Mouse (Mus musculus) intestine, embryonic 14.5 days (tissue): ENCODE measurements around the gene Atp5k. TPM values are rescaled to one million over a fixed set of nuclear protein-coding genes. Genes with fewer than 3 reads are reported as not detected.

Source experiments
- ATAC-seq: fragments of 200-750 bp; cut with Nextera tagmentation; replicated peaks from 2 replicates; pipeline ENCODE4 v1.8.0; 2017; ENCODE audit warnings: low read depth, moderate number of reproducible peaks, moderate TSS enrichment, moderate library complexity; ENCODE audit not compliant: low FRiP score, low TSS enrichment
- DNase-seq: peaks from one replicate; pipeline ENCODE4 v3.0.0-alpha.2; 2018; ENCODE audit warnings: low spot score
- H3K27ac ChIP-seq: fragments of 300-500 bp; sonication (generic); 2 replicates; pipeline ENCODE4 v1.5.1; 2014; ENCODE audit warnings: low read depth, mild to moderate bottlenecking, control low read depth
- H3K27me3 ChIP-seq: fragments of 300-500 bp; sonication (generic); replicated peaks from 2 replicates; pipeline ENCODE4 v1.6.1; 2014; ENCODE audit warnings: low read length, control low read depth; ENCODE audit not compliant: control insufficient read depth, insufficient read depth
- H3K36me3 ChIP-seq: fragments of 300-500 bp; sonication (generic); 2 replicates; pipeline ENCODE4 v1.6.1; 2014; ENCODE audit warnings: low read length, control low read depth; ENCODE audit not compliant: control insufficient read depth, insufficient read depth
- H3K4me1 ChIP-seq: fragments of 300-500 bp; sonication (generic); replicated peaks from 2 replicates; pipeline ENCODE4 v1.6.1; 2014; ENCODE audit warnings: low read length, control low read depth, mixed read lengths; ENCODE audit not compliant: control insufficient read depth, insufficient read depth
- H3K4me2 ChIP-seq: fragments of 300-500 bp; sonication (generic); 2 replicates; pipeline ENCODE4 v1.6.1; 2014; ENCODE audit warnings: low read length
- H3K4me3 ChIP-seq: fragments of 300-500 bp; sonication (generic); 2 replicates; pipeline ENCODE4 v1.5.1; 2014; ENCODE audit warnings: low read depth, low read length, control low read depth, mixed read lengths
- H3K9ac ChIP-seq: fragments of 300-500 bp; sonication (generic); 2 replicates; pipeline ENCODE4 v1.6.1; 2014; ENCODE audit warnings: mild to moderate bottlenecking, low read length
- H3K9me3 ChIP-seq: fragments of 300-500 bp; sonication (generic); 2 replicates; pipeline ENCODE4 v1.6.1; 2016; ENCODE audit warnings: low read length, control low read depth; ENCODE audit not compliant: control insufficient read depth
- WGBS: fragments of 180-500 bp; shearing (Covaris S2); extraction: QIAGEN DNeasy Blood & Tissue Kit; methylation state at CpG from one replicate; pipeline ENCODE4 v1.1.7; 2014; 5-methylcytosine and 5-hydroxymethylcytosine counted together
- polyA plus RNA-seq: library from polyadenylated mRNA; unstranded; fragments of >200 nt; fragmentation: Nextera tagmentation; extraction: Ambion mirVana; gene quantifications from 2 replicates; pipeline ENCODE4 v1.2.1, GENCODE M21; 2014

Gene Atp5k
- polyA plus RNA-seq, 1 experiment from 2014 or later = 522 TPM

DNA sequence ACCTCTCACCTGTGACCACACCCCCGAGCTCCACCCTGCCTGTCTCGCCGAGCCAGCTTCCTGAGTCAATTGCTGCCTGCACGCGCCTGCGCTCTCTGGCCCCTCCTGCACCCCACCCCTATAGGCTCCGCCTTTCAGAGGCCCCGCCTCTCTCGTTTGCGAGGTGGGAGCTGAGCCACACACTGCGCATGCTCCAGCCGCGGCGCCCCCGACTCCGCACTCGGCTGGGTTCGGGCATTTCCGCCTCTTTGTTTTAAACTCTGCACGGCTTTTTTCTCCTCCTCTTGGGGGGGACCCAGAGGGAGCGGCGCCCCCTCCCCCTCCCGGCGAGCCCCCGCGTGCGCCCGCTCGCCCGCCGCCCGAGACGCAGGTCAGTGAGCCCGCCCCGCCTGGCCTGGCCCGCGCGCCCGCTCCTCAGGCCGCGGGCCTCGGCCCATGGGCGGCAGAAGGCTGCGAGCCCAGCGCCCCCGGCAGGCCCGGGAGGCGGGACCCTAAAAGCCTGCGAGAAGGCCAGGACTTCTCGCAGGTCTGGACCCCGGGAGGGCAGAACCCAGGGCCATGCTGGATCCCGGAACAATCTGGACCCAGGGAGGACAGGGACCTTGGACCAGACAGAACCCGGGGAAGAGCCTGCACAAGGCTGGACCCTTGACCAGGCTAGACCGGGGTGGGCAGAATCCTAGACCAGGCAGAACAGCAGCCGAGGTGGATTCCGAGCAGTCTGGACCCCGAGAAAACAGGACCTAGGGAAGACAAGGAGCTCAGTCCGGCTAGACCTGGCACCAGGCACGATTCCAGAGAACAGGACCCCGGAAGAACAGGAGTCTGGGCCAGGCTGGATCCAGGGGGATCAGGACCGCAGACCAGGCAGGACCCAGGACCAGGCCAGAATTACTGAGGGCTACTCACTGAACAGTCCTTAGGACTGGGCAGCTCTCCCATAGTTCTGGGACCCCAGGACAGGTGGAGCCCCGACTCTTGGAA lies 27.1 kb upstream of the Atp5k start, which contains the start of gene Pcgf3:
Gene Pcgf3 (plus strand): TSS at position 151 of the 984 bp plus-strand sequence.
- no peaks in the 10 kb centered on the region for H3K27me3 ChIP-seq
- H3K9me3 ChIP-seq = no peaks in the 10 kb centered on the region
- H3K36me3 ChIP-seq = 0 out of 2 replicates have a peak, but pooled peaks cover 4% of the 10 kb centered on the region
- H3K27ac ChIP-seq = peak within 1 kb of the TSS; percentile 82
- ATAC-seq (peak; percentile 95), DNase-seq (peak; percentile 97)
- WGBS = under 1% methylated on average over 49 of the region's 62 CpGs
- peak within 1 kb of the TSS; percentile 82 for H3K4me2 ChIP-seq
- peak within 1 kb of the TSS; percentile 93 for H3K4me3 ChIP-seq
- peak within 1 kb of the TSS; percentile 97 for H3K9ac ChIP-seq
- peaks cover 23% of the 10 kb centered on the region for H3K4me1 ChIP-seq

GRCm38 (mm10) chr5:108460461-108460860 lies 26.2 kb upstream of the Atp5k start:
- Histone ChIP-seq H3K9me3 (no peaks in the 10 kb centered on the region), H3K27ac (no peak overlapping the region), H3K4me3 (peak overlapping the region; percentile 93), H3K4me1 (peaks cover 18% of the 10 kb centered on the region), H3K9ac (peak overlapping the region; percentile 97), H3K27me3 (no peaks in the 10 kb centered on the region), H3K36me3 (0 out of 2 replicates have a peak, but pooled peaks cover 4% of the 10 kb centered on the region), H3K4me2 (peak overlapping the region; percentile 82)
- WGBS = 39% methylated on average over 6 of the region's 6 CpGs
- DNase-seq (peak; percentile 50), ATAC-seq (peak; percentile 3; the same call in 1 of the 2 replicates)

DNA sequence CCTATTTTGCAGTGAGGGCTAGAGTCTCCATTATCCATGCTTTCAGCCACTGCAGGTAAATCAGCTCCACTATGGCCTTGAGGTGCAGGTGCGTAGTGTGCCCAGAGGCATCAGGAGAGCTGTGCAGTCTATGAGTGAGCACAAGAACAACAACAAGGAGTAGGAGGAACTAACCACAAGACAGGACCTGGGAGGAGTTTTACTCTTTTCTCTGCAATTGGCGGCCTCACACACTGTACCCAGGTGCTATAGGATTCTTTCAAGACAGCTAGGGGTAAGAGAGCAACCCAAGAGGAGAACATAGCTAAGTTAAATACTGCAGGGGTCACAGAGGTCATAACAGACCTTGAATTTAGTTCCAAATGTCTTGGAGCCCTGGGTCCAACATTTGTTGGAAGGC lies 24.5 kb upstream of the Atp5k start:
- no peak for DNase-seq
- Histone ChIP-seq H3K9ac (no peak overlapping the region), H3K4me3 (no peak overlapping the region), H3K4me1 (peaks cover 15% of the 10 kb centered on the region), H3K9me3 (no peaks in the 10 kb centered on the region), H3K4me2 (no peak overlapping the region), H3K27me3 (no peaks in the 10 kb centered on the region), H3K27ac (no peak overlapping the region), H3K36me3 (no peaks in the 10 kb centered on the region)
- ATAC-seq = no peak
- 80% methylated on average over 2 of the region's 2 CpGs for WGBS

DNA sequence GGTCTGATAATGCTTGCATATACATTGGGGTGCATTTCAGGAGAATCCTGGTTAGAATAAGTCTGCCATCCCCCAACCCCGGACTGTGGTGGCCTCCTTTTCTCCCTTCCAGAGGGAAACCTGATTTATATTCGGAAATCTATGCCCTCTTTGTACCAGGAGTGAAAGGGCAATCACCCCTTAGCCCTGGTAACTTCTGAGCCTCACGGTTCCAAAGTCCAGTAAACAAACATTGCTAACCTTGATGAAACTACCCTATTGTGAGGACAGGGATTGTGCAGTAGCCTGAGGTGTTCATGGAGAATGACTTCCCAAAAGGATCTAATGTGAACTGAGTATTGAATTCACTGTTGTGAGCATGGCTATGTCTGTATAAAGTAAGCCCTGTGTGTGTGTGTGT lies 19.8 kb upstream of the Atp5k start:
- ATAC-seq (no peak), DNase-seq (no peak)
- WGBS = 31% methylated on average over 3 of the region's 3 CpGs
- H3K27ac ChIP-seq = no peak overlapping the region
- H3K36me3 ChIP-seq = no peaks in the 10 kb centered on the region
- H3K4me1 ChIP-seq = no peaks in the 10 kb centered on the region
- no peaks in the 10 kb centered on the region for H3K27me3 ChIP-seq
- H3K9me3 ChIP-seq = no peaks in the 10 kb centered on the region
- no peak overlapping the region for H3K4me2 ChIP-seq
- H3K9ac ChIP-seq = no peak overlapping the region
- no peak overlapping the region for H3K4me3 ChIP-seq

DNA sequence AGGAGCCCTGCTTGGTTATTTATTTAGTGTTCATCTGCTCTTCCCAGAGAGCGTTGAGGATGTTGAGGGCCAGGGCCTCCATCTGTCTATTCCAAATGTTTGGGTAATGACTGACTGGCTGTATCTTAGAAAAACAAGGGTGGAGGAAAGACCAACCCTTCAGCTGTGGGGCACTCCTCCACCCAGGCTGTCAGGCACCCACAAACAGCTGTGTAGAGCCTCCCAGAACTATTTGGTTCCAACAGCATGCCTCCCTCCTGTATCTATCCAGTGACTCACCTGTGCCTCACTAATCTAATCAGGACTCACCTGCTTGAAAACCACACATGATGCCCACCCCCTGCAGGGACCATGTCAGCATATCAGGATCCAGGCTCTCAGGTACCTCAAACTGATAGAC lies 18.2 kb upstream of the Atp5k start:
- no peaks in the 10 kb centered on the region for H3K36me3 ChIP-seq
- 74% methylated on average over 1 of the region's 1 CpGs for WGBS
- no peak overlapping the region for H3K9ac ChIP-seq
- DNase-seq = no peak
- no peak overlapping the region for H3K27ac ChIP-seq
- no peak overlapping the region for H3K4me2 ChIP-seq
- no peak for ATAC-seq
- no peaks in the 10 kb centered on the region for H3K9me3 ChIP-seq
- H3K4me1 ChIP-seq = no peaks in the 10 kb centered on the region
- no peaks in the 10 kb centered on the region for H3K27me3 ChIP-seq
- H3K4me3 ChIP-seq = no peak overlapping the region

DNA sequence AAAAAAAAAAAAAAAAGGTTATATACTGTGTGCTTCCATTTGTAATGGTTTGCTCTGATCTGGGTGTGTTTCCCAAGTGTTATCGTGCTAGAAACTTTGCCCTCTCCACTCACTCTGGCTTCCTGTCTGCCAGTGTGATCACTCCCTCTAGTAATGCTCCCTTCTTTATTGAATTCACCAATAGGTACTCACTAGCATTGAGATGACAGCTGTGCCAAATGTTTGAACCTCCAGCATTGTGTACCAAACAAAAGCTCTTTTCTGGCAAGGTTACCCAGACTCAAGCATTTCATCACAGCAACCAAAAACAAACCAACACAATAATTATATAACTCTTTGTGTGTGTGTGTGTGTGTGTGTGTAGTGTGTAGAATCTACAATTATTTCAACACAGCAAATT lies 17.4 kb upstream of the Atp5k start:
- Histone ChIP-seq H3K27ac (no peak overlapping the region), H3K36me3 (no peaks in the 10 kb centered on the region), H3K9ac (no peak overlapping the region), H3K4me3 (no peak overlapping the region), H3K27me3 (no peaks in the 10 kb centered on the region), H3K9me3 (no peaks in the 10 kb centered on the region), H3K4me2 (no peak overlapping the region), H3K4me1 (no peaks in the 10 kb centered on the region)
- no peak for DNase-seq
- ATAC-seq = no peak
- WGBS = 71% methylated on average over 1 of the region's 1 CpGs

DNA sequence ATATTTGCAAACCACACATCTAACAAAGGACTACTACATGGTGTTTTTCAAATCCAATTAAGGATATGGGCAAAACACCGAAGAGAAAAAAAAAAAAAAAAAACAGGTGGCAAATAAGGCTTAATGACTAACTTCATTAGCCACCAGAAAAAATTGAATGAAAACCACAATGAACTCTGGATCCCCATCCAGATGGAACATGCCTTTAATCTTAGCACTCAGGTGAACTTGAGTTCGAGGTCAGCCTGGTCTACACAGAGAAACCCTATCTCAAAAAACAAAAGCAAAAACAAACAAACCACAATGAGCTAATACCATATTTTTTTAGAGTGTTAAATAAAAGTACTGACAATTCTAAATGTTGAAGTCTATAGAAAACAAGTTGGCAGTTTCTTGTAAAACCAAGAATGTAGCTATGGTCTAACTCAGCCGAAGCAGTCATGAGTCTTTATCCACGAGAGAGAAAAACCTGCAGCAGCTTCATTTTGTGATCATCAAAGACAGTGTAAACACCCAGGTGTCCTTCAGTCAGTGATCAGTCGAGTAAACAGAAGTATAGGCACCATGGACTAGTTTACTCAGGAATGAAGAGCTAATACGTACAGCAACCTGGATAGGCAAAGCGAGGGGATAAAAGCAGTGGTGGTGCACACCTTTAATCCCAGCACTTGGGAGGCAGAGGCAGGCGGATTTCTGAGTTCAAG lies 16.7 kb upstream of the Atp5k start:
- Histone ChIP-seq H3K9me3 (no peaks in the 10 kb centered on the region), H3K4me2 (no peak overlapping the region), H3K4me3 (no peak overlapping the region), H3K9ac (no peak overlapping the region), H3K27me3 (no peaks in the 10 kb centered on the region), H3K27ac (no peak overlapping the region), H3K36me3 (no peaks in the 10 kb centered on the region), H3K4me1 (no peaks in the 10 kb centered on the region)
- 69% methylated on average over 8 of the region's 8 CpGs for WGBS
- ATAC-seq = no peak
- DNase-seq = no peak

- no peaks in the 10 kb centered on the region for H3K9me3 ChIP-seq
- no peaks in the 10 kb centered on the region for H3K36me3 ChIP-seq
- peak within 1 kb of the TSS; percentile 65 for H3K4me2 ChIP-seq
- peak; percentile 83 for DNase-seq
- H3K27ac ChIP-seq = no peak within 1 kb of the TSS
- H3K4me1 ChIP-seq = no peaks in the 10 kb centered on the region
- H3K4me3 ChIP-seq = peak within 1 kb of the TSS; percentile 35
- no peaks in the 10 kb centered on the region for H3K27me3 ChIP-seq
- H3K9ac ChIP-seq = peak within 1 kb of the TSS; percentile 15; the same call in 1 of the 2 replicates
- WGBS = 9% methylated on average over 24 of the region's 24 CpGs
- ATAC-seq = peak; percentile 92
Measured at GRCm38 (mm10) chr5:108448785-108449668, 14.8 kb upstream of the Atp5k start, which contains the start of gene Mfsd7a. Mfsd7a (minus strand) TSS chr5:108448891.
